Mouse (Mus musculus) testis, postnatal 14 days (tissue): ENCODE results near the gene Atp2a3.

Source experiments
- DNase-seq: peaks from one replicate; pipeline ENCODE4 v3.0.0; 2021; ENCODE audit warnings: low spot score

The Atp2a3 gene

DNA sequence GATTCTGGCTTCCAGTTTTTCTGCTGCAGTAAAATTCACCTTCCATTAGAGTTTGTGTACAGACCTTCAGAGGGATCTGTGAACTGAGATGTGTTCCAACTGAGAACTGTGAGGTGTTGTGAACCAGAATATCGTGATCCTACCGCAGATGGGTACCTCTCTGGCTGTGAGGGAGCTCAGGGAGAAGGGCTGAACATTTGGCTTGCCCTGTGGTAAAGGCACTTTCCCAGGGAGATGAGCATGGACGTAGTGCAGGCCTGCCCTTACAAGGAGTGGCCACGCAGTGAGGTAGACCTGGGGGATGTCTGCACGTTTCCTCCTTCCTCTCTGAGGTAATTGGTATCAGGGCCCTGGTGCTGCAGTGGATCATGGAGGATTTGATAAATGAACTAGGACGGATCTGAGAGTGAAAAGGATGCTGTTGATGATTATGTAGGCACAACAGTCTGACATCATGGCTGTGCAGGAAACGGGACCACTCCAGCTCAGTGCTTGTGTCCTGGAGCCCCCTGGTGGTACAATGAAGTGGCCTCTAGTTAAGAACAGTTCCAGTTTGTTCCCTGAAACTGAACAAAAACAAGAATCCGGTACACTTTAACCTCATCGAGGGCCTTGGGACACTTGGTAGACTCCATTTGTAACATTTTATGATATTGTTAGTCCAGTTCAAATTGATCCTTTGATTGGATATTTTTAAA lies 78.3 kb downstream of the Atp2a3 start:
- no peak for DNase-seq
